Mouse (Mus musculus) cerebellum, adult 2 months (tissue): ENCODE data around the gene Cgref1. TPM values are rescaled to one million over a fixed set of nuclear protein-coding genes. Genes with fewer than 3 reads are reported as not detected.
A peak's percentile ranks its signal among the peaks of the same experiment; 100 is the strongest.

ENCODE experiments used
- DNase-seq, 2 experiments: peaks; one replicate each; pipeline ENCODE4 v3.0.0; 2021
- H3K27ac ChIP-seq: fragments of 200-500 bp; 2 replicates; pipeline ENCODE4 v1.5.1; 2012; ENCODE audit warnings: low read length, control low read depth, inconsistent platforms; ENCODE audit not compliant: insufficient read depth
- H3K27me3 ChIP-seq: fragments of 200-500 bp; 2 replicates; pipeline ENCODE4 v1.6.1; 2012; ENCODE audit warnings: inconsistent platforms, mild to moderate bottlenecking, low read length, moderate library complexity; ENCODE audit not compliant: control insufficient read depth, insufficient read depth
- H3K4me1 ChIP-seq: fragments of 200-500 bp; 2 replicates; pipeline ENCODE4 v1.6.1; 2011; ENCODE audit warnings: low read length; ENCODE audit not compliant: control insufficient read depth, insufficient read depth
- H3K4me3 ChIP-seq: fragments of 200-500 bp; replicated peaks from 2 replicates; pipeline ENCODE3; 2011; ENCODE audit warnings: mild to moderate bottlenecking, low read depth, low read length, control low read depth; ENCODE audit not compliant: insufficient read depth
- CTCF ChIP-seq: fragments of 200-500 bp; IDR thresholded peaks from 2 replicates; pipeline ENCODE4 v1.5.1; 2011; ENCODE audit warnings: low read depth, mild to moderate bottlenecking, control low read depth, low read length, moderate library complexity, borderline replicate concordance; ENCODE audit not compliant: insufficient read depth
- POLR2A ChIP-seq: fragments of 200-500 bp; IDR thresholded peaks from 2 replicates; pipeline ENCODE4 v1.6.1; 2011; ENCODE audit warnings: low read length, control low read depth, borderline replicate concordance; ENCODE audit not compliant: insufficient read depth
- WGBS: fragments of 180-500 bp; shearing (Covaris S2); methylation state at CpG from one replicate; pipeline ENCODE4 v1.1.7; 2018; 5-methylcytosine and 5-hydroxymethylcytosine counted together
- polyA plus RNA-seq: library from polyadenylated mRNA; depleted of rRNA; stranded (reverse); fragments of >200 nt; gene quantifications from 2 replicates; pipeline ENCODE4 v1.2.3, GENCODE M21; 2012

The Cgref1 gene
- polyA plus RNA-seq, 1 experiment, result 18.5 TPM

GRCm38 (mm10) chr5:30966189-30966588 is 20.8 kb upstream of the Cgref1 start:
- TF ChIP-seq CTCF (no peak), POLR2A (no peak)
- WGBS, result 89% methylated on average over 4 of the region's 4 CpGs
- H3K4me3 ChIP-seq, result no peak overlapping the region
- no peak overlapping the region for H3K27ac ChIP-seq
- no peaks in the 10 kb centered on the region for H3K4me1 ChIP-seq
- no peak for DNase-seq
- no peaks in the 10 kb centered on the region for H3K27me3 ChIP-seq

- 36% methylated on average over 3 of the region's 3 CpGs for WGBS
- Histone ChIP-seq H3K27ac (no peak overlapping the region), H3K27me3 (no peaks in the 10 kb centered on the region), H3K4me3 (no peak overlapping the region), H3K4me1 (peaks cover 3% of the 10 kb centered on the region; the same call in 1 of the 2 replicates)
- DNase-seq, result no peak
- no peak for TF ChIP-seq CTCF
- no peak for TF ChIP-seq POLR2A
Observed at GRCm38 (mm10) chr5:30963916-30964315, 18.5 kb upstream of the Cgref1 start.

- WGBS, result 73% methylated on average over 10 of the region's 10 CpGs
Observed at GRCm38 (mm10) chr5:30961545-30962505, 16.4 kb upstream of the Cgref1 start.

DNA sequence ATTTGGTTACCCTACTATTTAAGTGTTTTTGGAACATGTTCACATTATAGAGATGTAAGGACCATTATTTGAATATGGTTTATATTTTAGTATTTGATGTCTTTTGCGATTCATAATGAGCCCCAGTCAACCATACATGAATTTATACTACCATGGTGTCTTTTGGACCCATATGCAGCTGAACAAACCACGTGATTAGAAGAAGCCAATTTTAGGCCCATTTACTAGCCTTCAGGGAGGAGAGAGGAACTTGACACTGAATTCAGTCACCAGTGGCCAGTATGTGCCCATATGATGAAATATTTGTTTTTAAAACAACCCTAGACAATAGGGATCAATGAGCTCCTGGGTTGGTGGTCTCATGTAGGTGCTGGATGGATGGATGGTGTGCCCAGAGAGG is 15.4 kb upstream of the Cgref1 start:
- Histone ChIP-seq H3K27me3 (no peaks in the 10 kb centered on the region), H3K27ac (no peak overlapping the region), H3K4me1 (peaks cover 18% of the 10 kb centered on the region), H3K4me3 (no peak overlapping the region)
- 95% methylated on average over 2 of the region's 2 CpGs for WGBS
- no peak for DNase-seq
- TF ChIP-seq POLR2A, result no peak
- TF ChIP-seq CTCF, result no peak

More at GRCm38 (mm10) chr5:30961545-30962505, 16.4 kb upstream of the Cgref1 start:
- H3K4me3 ChIP-seq, result no peak overlapping the region
- peaks cover 15% of the 10 kb centered on the region for H3K4me1 ChIP-seq
- no peaks in the 10 kb centered on the region for H3K27me3 ChIP-seq
- no peak overlapping the region for H3K27ac ChIP-seq
- DNase-seq, result no peak
- TF ChIP-seq CTCF (no peak), POLR2A (no peak)

DNA sequence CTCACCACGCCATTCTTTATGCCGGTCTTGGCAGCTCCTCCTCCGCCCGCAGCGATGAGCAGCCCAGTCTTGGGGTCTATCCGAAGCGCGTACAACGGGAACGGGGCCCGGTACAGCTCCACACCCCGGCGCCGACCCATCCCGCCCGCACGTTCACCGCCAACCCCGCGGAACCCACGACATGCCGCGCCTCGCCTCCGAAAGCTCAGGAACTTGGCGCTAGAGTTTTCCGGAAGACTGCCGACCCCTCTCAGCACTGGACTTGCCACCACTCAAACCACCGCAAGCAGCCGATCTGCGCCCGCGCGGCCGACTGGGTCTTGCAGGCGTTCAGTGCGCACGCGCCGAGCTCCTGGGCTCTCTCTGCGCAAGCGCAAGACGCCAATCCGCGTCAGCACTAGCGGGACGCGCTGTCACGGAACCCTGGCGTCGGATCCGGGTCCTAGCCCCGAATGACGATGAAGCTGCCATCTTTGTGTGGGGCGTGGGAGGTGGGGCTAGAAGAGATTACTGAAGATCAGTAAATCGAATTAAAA is 14.6 kb upstream of the Cgref1 start, which contains the start of gene Preb:
Preb (minus strand) TSS at position 396 of the 536 bp plus-strand sequence.
- H3K4me1 ChIP-seq, result peaks cover 26% of the 10 kb centered on the region
- no peak for TF ChIP-seq CTCF
- TF ChIP-seq POLR2A, result peak; percentile 96
- peak within 1 kb of the TSS; percentile 73 for H3K27ac ChIP-seq
- H3K27me3 ChIP-seq, result no peaks in the 10 kb centered on the region
- peak; percentile 99 for DNase-seq
- peak within 1 kb of the TSS; percentile 84 for H3K4me3 ChIP-seq
- under 1% methylated on average over 56 of the region's 56 CpGs for WGBS

- H3K4me1 ChIP-seq, result peaks cover 33% of the 10 kb centered on the region
- peak in 1 of 2 experiments; percentile 23 for DNase-seq
- H3K27me3 ChIP-seq, result no peaks in the 10 kb centered on the region
- WGBS, result 14% methylated on average over 19 of the region's 19 CpGs
- TF ChIP-seq CTCF, result no peak
- no peak for TF ChIP-seq POLR2A
- H3K27ac ChIP-seq, result peak overlapping the region; percentile 73; the same call in 1 of the 2 replicates
- peak overlapping the region; percentile 84 for H3K4me3 ChIP-seq
Observed at GRCm38 (mm10) chr5:30959198-30959854, 13.9 kb upstream of the Cgref1 start.

GRCm38 (mm10) chr5:30957891-30958290 is 12.5 kb upstream of the Cgref1 start:
- 86% methylated on average over 6 of the region's 6 CpGs for WGBS
- no peak overlapping the region for H3K27ac ChIP-seq
- DNase-seq, result peak; percentile 26 to 29
- peaks cover 45% of the 10 kb centered on the region for H3K4me1 ChIP-seq
- no peak for TF ChIP-seq CTCF
- no peak for TF ChIP-seq POLR2A
- H3K4me3 ChIP-seq, result no peak overlapping the region
- no peaks in the 10 kb centered on the region for H3K27me3 ChIP-seq
